Mouse (Mus musculus) C2C12 (cell line): Measurements from ENCODE around the gene Ncbp3.

Experiments used
- CEBPB ChIP-seq: IDR thresholded peaks from one replicate; pipeline ENCODE4 v1.6.1; 2011; ENCODE audit warnings: low read depth, mild to moderate bottlenecking, control low read depth, moderate library complexity
- CTCF ChIP-seq: IDR thresholded peaks from one replicate; pipeline ENCODE4 v1.5.1; 2011; ENCODE audit not compliant: control insufficient read depth, insufficient read depth, insufficient read length
- MAX ChIP-seq: IDR thresholded peaks from one replicate; pipeline ENCODE4 v1.6.1; 2011; ENCODE audit warnings: mild to moderate bottlenecking, control low read depth
- USF1 ChIP-seq: IDR thresholded peaks from one replicate; pipeline ENCODE4 v1.6.1; 2011; ENCODE audit warnings: low read depth, mild to moderate bottlenecking, control low read depth, moderate library complexity

GRCm38 (mm10) chr11:73052795-73053194 is 5.2 kb downstream of the Ncbp3 start:
- TF ChIP-seq CTCF (no peak), USF1 (no peak), MAX (no peak), CEBPB (no peak)
